Mouse (Mus musculus) kidney, adult 2 months (tissue): ENCODE results near the gene Plxna3.

Experiments
- CTCF ChIP-seq: fragments of 200-500 bp; conservative IDR thresholded peaks from 2 replicates; pipeline ENCODE4 v1.5.1; 2011; ENCODE audit warnings: low read depth, mild to moderate bottlenecking, control low read depth, low read length, moderate library complexity, mixed read lengths; ENCODE audit not compliant: insufficient read depth, insufficient read length
- POLR2A ChIP-seq: fragments of 200-500 bp; IDR thresholded peaks from one replicate; pipeline ENCODE4 v1.6.1; 2011; ENCODE audit warnings: low read depth, low read length, control low read depth

GRCm38 (mm10) chrX:74330166-74330930, 1.5 kb downstream of the Plxna3 start:
- no peak for TF ChIP-seq CTCF
- no peak for TF ChIP-seq POLR2A
